Mouse (Mus musculus) forebrain, embryonic 16.5 days (tissue): ENCODE measurements around the gene Gna11. TPM values are rescaled to one million over a fixed set of nuclear protein-coding genes. Genes with fewer than 3 reads are reported as not detected.

ENCODE experiments used
- ATAC-seq: fragments of 200-750 bp; cut with Nextera tagmentation; 2 replicates; pipeline ENCODE4 v1.8.0; 2017; ENCODE audit warnings: mild to moderate bottlenecking, moderate library complexity
- H3K27ac ChIP-seq: fragments of 300-500 bp; sonication (generic); 2 replicates; pipeline ENCODE4 v1.5.1; 2014; ENCODE audit warnings: low read length, control low read depth
- H3K27me3 ChIP-seq: fragments of 300-500 bp; sonication (generic); replicated peaks from 2 replicates; pipeline ENCODE4 v1.6.1; 2014; ENCODE audit warnings: low read length; ENCODE audit not compliant: control insufficient read depth, insufficient read depth
- H3K36me3 ChIP-seq: fragments of 300-500 bp; sonication (generic); 2 replicates; pipeline ENCODE4 v1.6.1; 2014; ENCODE audit not compliant: control insufficient read depth, insufficient read depth
- H3K4me1 ChIP-seq: fragments of 300-500 bp; sonication (generic); replicated peaks from 2 replicates; pipeline ENCODE4 v1.6.1; 2014; ENCODE audit warnings: low read length; ENCODE audit not compliant: control insufficient read depth, insufficient read depth
- H3K4me2 ChIP-seq: fragments of 300-500 bp; sonication (generic); 2 replicates; pipeline ENCODE4 v1.6.1; 2014; ENCODE audit warnings: mild to moderate bottlenecking, low read length, control low read depth
- H3K4me3 ChIP-seq: fragments of 300-500 bp; sonication (generic); replicated peaks from 2 replicates; pipeline ENCODE4 v1.5.1; 2014; ENCODE audit warnings: mild to moderate bottlenecking, low read length, control low read depth
- H3K9ac ChIP-seq: fragments of 300-500 bp; sonication (generic); replicated peaks from 2 replicates; pipeline ENCODE4 v1.6.1; 2014; ENCODE audit warnings: low read depth, low read length, control low read depth
- H3K9me3 ChIP-seq: fragments of 300-500 bp; sonication (generic); 2 replicates; pipeline ENCODE4 v1.6.1; 2016; ENCODE audit warnings: low read length; ENCODE audit not compliant: control insufficient read depth
- WGBS: fragments of 180-500 bp; shearing (Covaris S2); extraction: QIAGEN DNeasy Blood & Tissue Kit; methylation state at CpG from one replicate; pipeline ENCODE4 v1.1.7; 2014; 5-methylcytosine and 5-hydroxymethylcytosine counted together
- polyA plus RNA-seq: library from polyadenylated mRNA; unstranded; fragments of >200 nt; fragmentation: Nextera tagmentation; extraction: Ambion mirVana; gene quantifications from 2 replicates; pipeline ENCODE4 v1.2.1, GENCODE M21; 2015

The Gna11 gene
- polyA plus RNA-seq, 1 experiment from 2014 or later: 112 TPM

DNA sequence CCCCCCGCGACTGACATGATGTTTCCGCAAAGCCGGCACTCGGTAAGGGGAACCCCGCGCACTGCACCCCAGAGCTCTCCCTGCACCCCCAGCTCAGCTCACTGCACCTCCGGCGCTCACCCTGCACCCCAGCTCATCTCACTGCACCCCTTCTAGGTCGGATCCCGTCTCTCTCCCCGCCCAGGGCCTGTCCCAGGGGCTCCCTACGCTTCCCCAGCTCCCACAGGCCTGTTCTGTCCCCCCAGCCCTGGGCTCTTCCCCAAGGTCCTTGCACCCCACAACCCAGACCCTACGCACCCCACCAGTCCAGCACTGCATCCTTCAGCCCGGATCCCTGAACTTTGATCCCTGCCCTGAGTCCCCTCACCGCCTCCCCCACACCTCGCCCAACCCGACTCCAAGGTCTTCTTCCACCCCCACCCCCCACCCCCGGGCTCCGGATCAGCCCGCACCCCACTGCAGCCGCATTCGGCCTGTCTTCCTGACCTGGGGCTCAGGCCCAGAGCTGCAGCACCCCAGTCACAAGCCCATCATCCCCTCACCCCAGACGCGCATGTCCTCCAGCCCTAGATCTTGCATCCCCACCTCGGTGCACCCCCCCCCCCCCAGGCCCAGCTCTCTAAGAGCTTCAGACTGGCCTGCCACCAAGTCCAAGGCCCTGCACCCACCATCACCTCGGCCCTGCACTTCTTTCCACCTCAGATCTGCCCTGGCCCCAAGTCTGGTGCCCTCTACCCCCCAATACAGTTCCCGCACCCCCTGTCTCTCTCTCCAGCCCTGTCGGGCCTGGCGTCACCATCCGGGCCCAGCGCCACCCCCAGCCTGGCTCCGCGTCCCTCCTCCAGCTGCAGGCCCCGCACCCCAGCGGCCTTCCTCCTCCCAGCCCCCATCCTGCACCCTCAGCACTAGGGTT, 14.9 kb upstream of the Gna11 start:
- peak overlapping the region; percentile 99 for H3K9ac ChIP-seq
- H3K4me2 ChIP-seq: peak overlapping the region; percentile 89
- peak overlapping the region; percentile 89 for H3K4me3 ChIP-seq
- H3K27me3 ChIP-seq: no peaks in the 10 kb centered on the region
- peaks cover 3% of the 10 kb centered on the region for H3K36me3 ChIP-seq
- peaks cover 45% of the 10 kb centered on the region for H3K4me1 ChIP-seq
- H3K9me3 ChIP-seq: no peaks in the 10 kb centered on the region
- 2% methylated on average over 27 of the region's 36 CpGs for WGBS
- peak overlapping the region; percentile 86 for H3K27ac ChIP-seq
- peak; percentile 54 for ATAC-seq

DNA sequence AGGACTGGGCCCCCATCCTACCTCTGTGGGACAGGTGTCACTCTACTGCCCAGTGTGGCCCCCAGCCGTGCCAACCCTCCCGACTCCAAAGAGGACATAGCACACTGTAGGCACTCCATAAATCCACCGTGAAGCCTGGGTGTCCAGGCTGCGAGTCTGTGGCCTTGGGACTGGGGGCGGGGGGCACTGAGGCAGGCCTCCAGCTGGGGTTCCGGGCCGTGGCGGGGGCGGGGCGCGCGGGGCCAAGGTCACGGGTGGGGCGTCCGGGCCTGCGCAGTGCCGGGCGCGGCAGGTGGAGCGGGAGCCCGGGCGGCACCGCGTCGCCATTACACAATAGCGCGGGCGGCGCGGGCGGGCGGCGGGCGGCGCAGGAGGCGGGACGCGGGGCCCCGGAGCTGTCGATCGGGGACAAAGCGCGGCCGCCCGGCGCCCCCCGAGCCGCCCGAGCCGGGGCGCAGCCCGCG, 14.2 kb upstream of the Gna11 start, which contains the start of gene Aes:
TSS of gene Aes (plus strand) at position 326 of the 464 bp plus-strand sequence.
- no peaks in the 10 kb centered on the region for H3K27me3 ChIP-seq
- peak within 1 kb of the TSS; percentile 99 for H3K9ac ChIP-seq
- peak within 1 kb of the TSS; percentile 89 for H3K4me2 ChIP-seq
- peak; percentile 77 for ATAC-seq
- H3K36me3 ChIP-seq: no peaks in the 10 kb centered on the region; the same call in 1 of the 2 replicates
- H3K9me3 ChIP-seq: no peaks in the 10 kb centered on the region
- H3K4me1 ChIP-seq: peaks cover 42% of the 10 kb centered on the region
- H3K4me3 ChIP-seq: peak within 1 kb of the TSS; percentile 89
- peak within 1 kb of the TSS; percentile 86 for H3K27ac ChIP-seq
- WGBS: 2% methylated on average over 11 of the region's 53 CpGs

DNA sequence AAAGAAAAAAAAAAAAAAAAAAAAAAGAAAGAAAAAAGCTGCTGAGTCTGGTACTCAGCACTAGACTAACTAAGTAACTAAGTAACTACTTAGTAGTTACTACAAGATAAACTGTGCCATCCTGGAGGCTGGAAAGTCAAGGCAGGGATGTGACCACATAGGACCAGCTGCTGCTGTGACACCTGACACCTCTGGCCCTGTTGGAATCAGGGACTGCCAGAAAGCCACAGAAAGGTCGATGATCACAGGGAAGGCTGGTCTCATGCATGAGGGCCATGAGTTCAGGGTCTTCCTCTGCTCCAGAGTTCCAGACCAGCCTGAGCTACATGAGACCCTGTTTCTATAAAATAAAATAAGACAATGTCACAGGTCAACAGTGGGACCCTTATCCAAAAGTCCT, 12.5 kb upstream of the Gna11 start:
- Histone ChIP-seq H3K9me3 (0 out of 2 replicates have a peak, but pooled peaks cover 3% of the 10 kb centered on the region), H3K27ac (no peak overlapping the region)
- WGBS: 68% methylated on average over 1 of the region's 1 CpGs

DNA sequence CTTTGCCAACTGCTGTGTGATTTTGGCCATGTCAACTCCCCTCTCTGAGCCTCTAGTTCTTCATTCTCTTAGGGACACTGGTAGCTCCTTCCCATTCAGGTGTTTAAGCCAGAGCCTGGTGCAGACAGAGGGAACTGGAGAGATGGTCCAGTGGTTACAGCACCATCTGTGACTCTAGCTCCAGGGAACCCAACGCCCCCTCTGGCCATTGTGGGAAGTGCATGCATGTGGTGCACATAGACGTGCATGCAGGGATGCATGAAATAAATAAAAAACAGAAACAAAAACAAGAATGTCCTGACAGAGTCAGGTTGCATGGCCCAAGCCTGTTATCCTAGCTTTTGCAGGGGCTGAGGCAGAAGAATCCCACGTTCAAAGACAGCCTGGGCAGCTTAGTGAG, 11.3 kb upstream of the Gna11 start:
- no peak for ATAC-seq
- no peaks in the 10 kb centered on the region for H3K27me3 ChIP-seq
- WGBS: 73% methylated on average over 3 of the region's 3 CpGs
- no peak overlapping the region for H3K4me2 ChIP-seq
- H3K4me3 ChIP-seq: no peak overlapping the region
- H3K4me1 ChIP-seq: peaks cover 17% of the 10 kb centered on the region
- no peak overlapping the region for H3K27ac ChIP-seq
- H3K36me3 ChIP-seq: no peaks in the 10 kb centered on the region
- H3K9ac ChIP-seq: no peak overlapping the region
- 0 out of 2 replicates have a peak, but pooled peaks cover 3% of the 10 kb centered on the region for H3K9me3 ChIP-seq

More for the DNA sequence above, 12.5 kb upstream of the Gna11 start:
- Histone ChIP-seq H3K4me2 (no peak overlapping the region), H3K4me3 (no peak overlapping the region), H3K36me3 (no peaks in the 10 kb centered on the region; the same call in 1 of the 2 replicates), H3K9ac (no peak overlapping the region), H3K27me3 (no peaks in the 10 kb centered on the region), H3K4me1 (peaks cover 28% of the 10 kb centered on the region)
- no peak for ATAC-seq

DNA sequence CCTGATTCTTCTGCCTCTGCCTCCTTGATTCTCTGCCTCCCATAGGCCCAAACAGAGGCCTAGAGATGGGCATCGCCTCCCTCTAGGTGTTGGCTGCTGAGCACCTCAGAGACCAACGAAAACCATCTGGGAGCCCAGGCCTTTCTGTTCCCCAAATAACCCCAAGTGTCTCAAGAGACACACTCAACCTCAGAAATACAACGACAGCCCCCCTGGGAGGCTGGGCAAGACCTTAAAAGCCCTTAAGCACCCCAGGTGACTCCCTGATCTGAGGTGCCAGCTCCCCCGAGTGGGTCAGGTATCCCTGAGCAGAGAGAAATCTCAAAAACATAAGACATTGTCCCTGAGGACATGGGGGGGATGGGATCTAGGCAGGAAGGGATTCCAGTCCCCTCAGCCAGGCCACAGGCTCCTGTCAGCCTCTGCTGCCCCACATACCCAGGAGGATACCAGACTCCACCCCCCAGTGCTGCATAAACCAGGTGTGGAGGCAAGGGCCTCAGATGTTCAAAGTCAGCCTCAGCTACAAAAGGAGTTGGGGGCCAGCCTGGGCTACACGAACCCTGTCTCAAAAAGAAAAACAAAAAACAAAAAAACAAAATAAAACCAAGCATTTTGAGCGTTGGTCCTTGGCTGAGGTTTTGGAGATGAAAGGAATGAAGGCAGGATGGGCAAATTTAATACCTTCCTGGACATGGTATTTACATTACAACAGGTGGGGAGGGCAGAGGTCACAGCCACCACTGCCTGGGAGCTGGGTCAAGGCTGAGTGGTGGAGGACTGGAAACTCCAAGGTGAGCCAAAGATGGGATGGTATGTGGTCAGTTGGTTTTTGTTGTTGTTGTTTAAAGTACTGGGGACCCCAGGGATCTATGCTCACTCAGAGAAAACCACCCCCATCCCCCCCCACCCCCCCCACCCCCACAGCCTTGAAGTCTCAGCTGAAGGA, 9.1 kb upstream of the Gna11 start:
- no peak overlapping the region for H3K9ac ChIP-seq
- H3K9me3 ChIP-seq: 0 out of 2 replicates have a peak, but pooled peaks cover 3% of the 10 kb centered on the region
- H3K27ac ChIP-seq: no peak overlapping the region
- no peak overlapping the region for H3K4me3 ChIP-seq
- H3K4me2 ChIP-seq: no peak overlapping the region
- ATAC-seq: no peak
- H3K4me1 ChIP-seq: peaks cover 6% of the 10 kb centered on the region; the same call in 1 of the 2 replicates
- H3K36me3 ChIP-seq: no peaks in the 10 kb centered on the region
- H3K27me3 ChIP-seq: no peaks in the 10 kb centered on the region
- WGBS: 86% methylated on average over 6 of the region's 6 CpGs

DNA sequence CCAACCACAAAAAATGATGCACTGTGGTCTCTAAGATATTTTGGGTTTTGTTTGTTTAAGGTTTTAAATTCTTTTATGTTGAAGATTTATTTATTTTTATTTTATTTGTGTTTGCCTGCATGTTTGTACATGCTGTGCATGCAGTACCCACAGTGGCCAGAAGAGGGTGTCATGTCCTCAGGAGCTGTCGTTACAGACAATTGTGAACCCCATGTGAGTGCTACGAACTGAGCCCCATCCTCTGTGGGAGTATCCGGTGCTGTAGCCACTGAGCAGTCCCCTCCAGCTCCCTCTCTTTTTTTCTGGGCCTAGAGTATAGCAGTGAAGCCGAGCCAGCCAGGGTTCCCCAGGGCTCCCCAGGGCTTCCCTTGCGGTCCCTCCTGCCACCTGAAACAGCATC, 8.2 kb upstream of the Gna11 start:
- Histone ChIP-seq H3K9me3 (0 out of 2 replicates have a peak, but pooled peaks cover 3% of the 10 kb centered on the region), H3K27me3 (no peaks in the 10 kb centered on the region), H3K4me3 (no peak overlapping the region), H3K4me1 (no peaks in the 10 kb centered on the region), H3K4me2 (no peak overlapping the region), H3K36me3 (no peaks in the 10 kb centered on the region), H3K27ac (no peak overlapping the region), H3K9ac (no peak overlapping the region)
- 87% methylated on average over 5 of the region's 5 CpGs for WGBS
- no peak for ATAC-seq

DNA sequence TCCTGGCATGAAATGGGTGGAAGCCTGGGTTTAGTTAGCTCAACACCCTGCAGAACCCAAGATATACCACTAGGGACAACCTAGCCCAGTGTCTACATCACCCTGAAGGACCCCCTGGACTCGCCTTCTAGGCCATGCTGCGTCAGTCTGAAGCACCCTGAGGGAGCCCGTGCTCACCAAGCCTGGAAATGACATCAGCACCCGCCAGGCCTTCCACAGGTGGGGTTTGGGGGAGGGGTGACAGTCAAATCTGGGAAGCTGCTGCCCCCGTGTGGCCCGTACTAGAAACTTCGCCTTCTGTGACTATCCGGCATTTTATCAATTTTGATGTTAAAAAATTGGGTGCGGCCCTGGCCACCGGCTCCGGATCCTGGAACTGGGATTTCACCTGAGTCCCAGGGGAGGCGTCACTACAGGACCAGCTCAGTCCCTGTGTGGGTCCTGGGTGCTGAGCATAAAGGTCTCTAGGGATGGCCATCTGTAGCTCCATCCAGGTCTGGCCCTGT, 6.7 kb upstream of the Gna11 start:
- Histone ChIP-seq H3K4me2 (no peak overlapping the region), H3K4me1 (no peaks in the 10 kb centered on the region), H3K9ac (no peak overlapping the region), H3K27me3 (no peaks in the 10 kb centered on the region), H3K36me3 (no peaks in the 10 kb centered on the region), H3K9me3 (0 out of 2 replicates have a peak, but pooled peaks cover 3% of the 10 kb centered on the region), H3K4me3 (no peak overlapping the region), H3K27ac (no peak overlapping the region; the same call in 1 of the 2 replicates)
- peak; percentile 85 for ATAC-seq
- WGBS: 3% methylated on average over 12 of the region's 12 CpGs

DNA sequence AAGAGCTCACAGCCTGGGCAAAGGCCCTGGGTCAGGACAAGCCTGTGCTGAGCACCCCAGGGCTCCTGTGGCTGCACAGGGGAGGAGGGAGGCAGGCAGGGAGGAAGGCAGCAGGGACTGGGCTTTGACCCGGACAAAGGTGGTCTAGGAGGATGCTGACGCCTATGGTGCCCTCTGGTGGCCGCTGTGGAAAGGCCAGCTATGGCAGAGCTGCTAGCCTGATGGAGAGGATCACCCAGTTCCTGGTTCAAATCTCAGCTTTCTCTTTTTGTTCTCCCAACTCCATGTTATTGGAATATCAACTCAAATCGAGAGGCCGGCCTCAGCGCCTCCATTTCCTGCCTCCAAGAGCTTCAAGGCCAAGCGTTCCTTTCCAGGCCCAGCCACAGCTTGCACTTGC, 5.3 kb upstream of the Gna11 start:
- WGBS: 12% methylated on average over 7 of the region's 7 CpGs
- no peak overlapping the region for H3K27ac ChIP-seq

More for the DNA sequence above, 5.3 kb upstream of the Gna11 start:
- H3K36me3 ChIP-seq: no peaks in the 10 kb centered on the region
- peaks cover 4% of the 10 kb centered on the region for H3K4me1 ChIP-seq
- no peak overlapping the region for H3K9ac ChIP-seq
- no peak overlapping the region for H3K4me2 ChIP-seq
- H3K27me3 ChIP-seq: no peaks in the 10 kb centered on the region
- 0 out of 2 replicates have a peak, but pooled peaks cover 3% of the 10 kb centered on the region for H3K9me3 ChIP-seq
- no peak overlapping the region for H3K4me3 ChIP-seq
- no peak for ATAC-seq
